Mouse (Mus musculus): ENCODE data around the gene Trpt1.

The Trpt1 gene

DNA sequence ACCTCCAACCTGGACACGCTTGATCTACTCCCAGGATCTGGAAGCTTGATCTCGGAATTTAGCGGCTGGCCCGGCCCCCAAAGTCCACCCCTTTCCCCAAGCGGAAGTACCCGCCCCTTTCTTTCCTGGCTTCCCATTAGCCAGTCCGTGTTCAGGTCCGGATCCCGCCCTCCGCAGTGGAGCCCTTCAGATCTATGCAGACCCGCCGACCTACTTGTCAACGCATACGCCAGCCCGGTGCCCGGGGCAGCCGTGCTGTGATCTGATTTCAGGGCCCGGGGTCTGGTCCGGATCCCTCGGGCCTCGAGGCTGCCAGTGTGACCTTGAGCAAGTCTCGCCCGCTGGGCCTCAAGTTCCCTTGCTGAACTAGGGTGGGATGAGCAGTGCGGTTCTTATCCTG lies at the start of gene Trpt1, which contains the start of gene Nudt22:
Trpt1 (plus strand) TSS at position 126 of the 400 bp plus-strand sequence.
Nudt22 (minus strand) TSS at position 112 of the 400 bp plus-strand sequence.
- DNase-seq (ENCODE audit: low spot score): peak; percentile 72

DNA sequence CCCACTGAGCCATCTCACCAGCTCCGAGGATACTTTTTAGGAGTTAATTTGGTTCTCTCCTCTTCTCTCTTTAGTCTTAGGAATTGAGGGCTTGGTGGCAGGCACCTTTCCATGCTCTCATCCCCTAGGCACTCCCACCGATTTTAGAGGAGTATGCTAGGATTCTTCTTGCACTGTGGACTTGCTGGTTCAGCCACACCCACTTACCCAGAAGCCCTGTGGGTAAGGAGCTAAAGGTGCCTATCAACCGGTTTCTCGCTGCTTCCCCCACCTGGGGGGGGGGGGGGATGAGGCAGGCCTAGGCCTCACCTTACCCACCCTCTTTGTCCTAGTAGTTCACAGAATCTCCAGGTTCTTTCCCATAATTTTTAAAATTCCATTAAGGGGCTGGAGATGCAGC lies 48.2 kb upstream of the Trpt1 start:
- no peak for DNase-seq (ENCODE audit: low spot score)

- DNase-seq (ENCODE audit: low spot score): no peak
Measured at GRCm38 (mm10) chr19:6948186-6948585, 47.7 kb upstream of the Trpt1 start.

GRCm38 (mm10) chr19:6949532-6949931 lies 46.4 kb upstream of the Trpt1 start:
- no peak for DNase-seq (ENCODE audit: low spot score)

- no peak for DNase-seq (ENCODE audit: low spot score)
Measured at GRCm38 (mm10) chr19:6949951-6950350, 46.0 kb upstream of the Trpt1 start.

DNA sequence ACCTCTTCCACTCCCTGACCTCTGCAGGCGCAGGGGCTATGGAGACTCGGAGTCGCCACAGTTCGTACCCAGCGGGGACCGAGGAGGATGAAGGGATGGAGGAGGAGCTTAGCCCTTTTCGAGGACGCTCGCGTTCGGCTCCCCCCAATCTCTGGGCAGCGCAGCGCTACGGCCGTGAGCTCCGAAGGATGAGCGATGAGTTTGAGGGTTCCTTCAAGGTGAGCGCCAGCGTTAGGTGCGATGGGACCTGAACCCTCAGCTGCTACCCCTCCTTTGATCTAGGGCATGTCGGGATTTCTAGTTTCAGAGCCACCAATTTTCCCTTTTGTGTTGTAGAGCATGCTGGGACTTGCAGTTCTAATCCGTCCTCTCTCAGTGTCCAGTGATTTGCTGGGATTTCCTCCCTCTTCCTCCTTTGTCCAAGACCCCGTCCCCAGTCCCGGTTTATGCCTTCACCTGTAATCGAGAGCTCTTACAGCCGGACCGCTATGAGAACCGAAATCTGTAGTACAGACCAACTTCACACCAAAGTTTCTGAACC lies 45.2 kb upstream of the Trpt1 start:
- DNase-seq (ENCODE audit: low spot score): peak; percentile 52

GRCm38 (mm10) chr19:6951381-6951968 lies 44.5 kb upstream of the Trpt1 start:
- DNase-seq (ENCODE audit: low spot score): peak; percentile 70

- peak; percentile 60 for DNase-seq (ENCODE audit: low spot score)
Measured at GRCm38 (mm10) chr19:6951994-6952711, 43.8 kb upstream of the Trpt1 start.

DNA sequence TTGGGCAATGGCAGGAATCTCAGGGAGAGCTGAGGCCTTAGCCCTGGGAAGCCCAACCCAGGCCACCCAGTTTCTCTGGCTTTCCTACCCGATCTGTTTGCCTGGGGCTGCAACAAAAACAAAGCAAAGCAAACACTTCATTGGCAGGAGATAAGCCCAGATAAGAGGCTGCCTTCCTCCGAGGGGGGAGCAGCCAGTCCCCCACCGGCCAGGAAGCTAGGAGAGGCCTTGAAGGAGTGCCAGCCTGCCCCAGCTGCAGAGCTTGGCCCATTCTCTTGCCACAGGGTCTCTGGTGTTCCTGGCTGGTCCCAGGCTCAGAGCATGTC lies 43.3 kb upstream of the Trpt1 start:
- DNase-seq (ENCODE audit: low spot score): no peak

- no peak for DNase-seq (ENCODE audit: low spot score)
Measured at GRCm38 (mm10) chr19:6954046-6954445, 41.9 kb upstream of the Trpt1 start.

- DNase-seq (ENCODE audit: low spot score): no peak
Measured at GRCm38 (mm10) chr19:6955424-6955823, 40.5 kb upstream of the Trpt1 start.

- no peak for DNase-seq (ENCODE audit: low spot score)
Measured at GRCm38 (mm10) chr19:6956461-6956860, 39.5 kb upstream of the Trpt1 start.

DNA sequence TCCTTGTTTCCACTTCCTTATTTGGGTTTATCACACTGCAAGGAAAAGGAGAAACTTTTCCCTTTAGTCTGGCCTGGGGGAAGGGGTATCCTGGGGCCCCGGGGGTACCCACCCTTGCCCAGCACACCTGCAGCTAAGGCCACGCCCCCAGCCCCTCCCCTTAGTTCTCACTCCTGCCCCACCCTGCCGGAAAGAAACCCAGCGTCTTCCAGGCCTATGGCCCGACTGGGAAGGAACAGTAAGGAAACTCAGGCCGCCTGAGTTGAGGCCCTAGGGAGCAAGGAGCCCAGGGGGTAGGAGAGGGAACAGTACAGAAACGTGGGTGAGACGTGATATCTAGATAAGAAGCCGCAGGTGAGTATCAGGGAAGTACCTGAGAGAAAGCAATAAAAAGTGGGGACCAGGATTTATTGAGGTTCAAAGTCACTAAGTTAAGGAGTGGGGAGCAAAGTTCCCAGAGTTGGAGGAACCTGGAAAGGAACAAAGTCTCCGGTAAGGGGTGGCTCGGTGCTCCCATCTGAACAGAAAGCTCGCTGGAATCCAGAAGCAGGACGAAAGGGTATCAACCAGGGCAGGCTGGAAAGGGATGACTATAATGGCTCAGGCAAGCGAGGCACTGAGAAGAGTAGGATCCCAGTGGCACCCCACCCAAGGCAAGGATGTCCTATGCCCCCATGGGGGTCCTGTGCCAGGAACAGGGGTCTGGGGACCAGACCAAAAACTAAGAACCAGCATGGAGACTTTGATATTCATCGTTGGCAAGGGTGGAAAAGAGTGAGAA lies 27.2 kb upstream of the Trpt1 start:
- DNase-seq (ENCODE audit: low spot score): no peak

DNA sequence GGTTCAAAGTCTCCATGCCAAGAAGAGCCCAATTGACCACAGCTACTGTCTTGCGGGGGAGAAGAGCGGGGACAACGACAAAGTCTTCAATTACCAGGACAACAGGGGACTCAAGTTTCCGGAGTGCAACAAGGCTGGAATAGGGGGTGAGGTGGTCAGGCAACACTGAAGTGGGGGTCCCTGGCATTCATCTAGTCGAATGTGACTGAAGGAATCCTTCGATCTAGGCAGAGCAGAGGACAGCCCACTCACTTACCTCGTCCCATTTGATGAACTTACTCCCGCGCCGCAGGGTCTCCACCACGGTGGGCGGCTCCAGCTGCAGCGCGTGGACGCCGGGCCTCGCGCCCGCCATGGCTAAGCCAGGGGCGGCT lies 26.7 kb upstream of the Trpt1 start:
- DNase-seq (ENCODE audit: low spot score): no peak

DNA sequence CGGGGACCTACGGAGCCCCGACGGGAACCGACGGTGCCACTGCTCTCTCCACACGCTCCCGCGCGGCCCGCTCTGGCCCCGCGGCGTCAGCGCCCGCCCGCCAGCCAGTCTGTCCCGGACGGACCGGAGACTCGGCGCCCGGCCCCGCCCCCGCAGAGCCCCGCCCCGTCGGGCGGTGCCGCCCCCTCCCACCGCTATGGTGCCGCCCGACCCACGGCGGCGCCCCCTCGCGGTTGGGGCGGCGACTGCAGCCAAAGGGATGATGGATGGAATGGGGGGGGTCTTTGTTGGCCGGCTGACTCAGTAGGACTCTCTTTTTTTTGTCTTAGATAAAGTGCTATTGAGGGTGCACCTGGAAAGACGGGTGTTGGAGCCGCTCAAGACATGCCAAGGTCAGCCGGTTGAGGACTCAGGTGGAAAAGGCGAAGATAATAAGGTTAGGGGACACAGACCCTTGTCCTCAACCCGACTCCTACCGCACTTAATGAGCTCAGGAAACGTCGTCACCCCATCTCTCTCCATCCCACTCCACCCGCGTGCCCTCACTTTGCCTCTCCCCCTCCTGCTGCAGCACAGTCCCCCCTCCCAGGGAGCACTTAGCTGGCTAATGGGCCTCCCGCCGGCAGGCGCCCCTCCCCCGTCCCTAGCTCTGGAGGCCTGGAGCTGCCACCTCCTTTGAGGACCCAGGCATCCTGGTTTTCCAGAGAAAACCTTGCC lies 26.1 kb upstream of the Trpt1 start:
- DNase-seq (ENCODE audit: low spot score): no peak

DNA sequence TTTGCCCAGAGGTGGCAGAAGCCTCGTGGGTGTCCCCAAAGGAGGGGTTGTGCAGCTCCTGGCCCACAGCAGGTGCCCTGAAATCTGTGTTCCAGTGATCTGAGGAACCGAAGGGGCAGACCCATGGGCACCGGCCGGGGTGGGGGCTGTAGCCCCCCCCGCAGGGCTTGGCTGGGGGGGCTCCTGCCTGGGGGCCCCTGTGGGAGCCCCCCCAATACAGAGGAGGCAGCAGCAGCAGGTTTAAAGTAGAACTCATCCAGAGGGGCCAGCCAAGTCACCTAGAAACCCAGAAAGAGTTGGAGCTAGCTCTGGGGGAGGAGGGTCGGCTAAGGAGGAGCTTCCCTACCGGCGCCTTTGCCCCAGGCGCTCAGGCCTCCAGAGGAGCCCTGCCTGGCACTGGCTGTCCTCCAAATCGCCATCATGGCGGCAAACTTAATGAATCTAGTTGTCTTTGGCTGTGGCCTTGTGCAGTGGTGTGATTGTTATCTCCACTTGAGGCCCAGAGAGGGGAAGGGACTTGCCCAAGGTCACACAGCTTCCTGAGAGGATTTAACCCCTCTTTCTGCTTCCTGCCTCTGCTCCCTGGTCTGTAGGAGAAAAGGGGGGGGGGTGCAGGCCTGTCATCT lies 25.4 kb upstream of the Trpt1 start:
- DNase-seq (ENCODE audit: low spot score): no peak

GRCm38 (mm10) chr19:6971644-6972043 lies 24.3 kb upstream of the Trpt1 start:
- DNase-seq (ENCODE audit: low spot score): no peak

DNA sequence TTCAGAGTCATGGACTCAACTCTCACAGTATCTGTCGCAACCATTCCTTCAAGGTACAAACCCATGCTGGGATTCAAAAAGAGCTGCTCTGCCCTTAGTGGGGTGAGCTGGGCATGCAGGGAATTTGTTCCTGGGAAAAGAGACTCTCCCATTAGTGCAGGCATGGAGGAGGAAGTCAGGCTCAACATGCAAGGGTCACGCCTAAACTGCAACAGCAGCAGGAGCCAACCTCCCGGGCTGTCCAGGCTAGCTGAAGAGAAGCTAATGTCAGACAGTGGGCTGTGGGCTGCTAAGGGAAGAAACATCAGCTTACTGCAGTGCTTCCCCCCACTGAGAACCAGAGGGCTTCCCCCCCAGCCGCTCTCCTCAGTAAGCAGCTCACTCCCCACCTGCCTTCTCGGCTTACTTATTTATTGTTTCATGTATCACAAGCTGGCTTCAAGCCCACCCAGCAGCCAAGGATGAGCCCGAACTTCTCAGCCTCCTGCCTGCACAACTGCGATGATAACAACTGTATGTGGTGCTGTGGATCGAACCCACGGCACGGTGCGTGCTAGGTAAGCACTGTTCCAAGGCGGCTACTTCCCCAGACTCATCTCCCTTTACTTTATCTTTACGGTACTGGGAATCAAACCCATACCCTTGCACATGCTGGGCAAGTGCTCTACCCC lies 23.5 kb upstream of the Trpt1 start:
- no peak for DNase-seq (ENCODE audit: low spot score)

DNA sequence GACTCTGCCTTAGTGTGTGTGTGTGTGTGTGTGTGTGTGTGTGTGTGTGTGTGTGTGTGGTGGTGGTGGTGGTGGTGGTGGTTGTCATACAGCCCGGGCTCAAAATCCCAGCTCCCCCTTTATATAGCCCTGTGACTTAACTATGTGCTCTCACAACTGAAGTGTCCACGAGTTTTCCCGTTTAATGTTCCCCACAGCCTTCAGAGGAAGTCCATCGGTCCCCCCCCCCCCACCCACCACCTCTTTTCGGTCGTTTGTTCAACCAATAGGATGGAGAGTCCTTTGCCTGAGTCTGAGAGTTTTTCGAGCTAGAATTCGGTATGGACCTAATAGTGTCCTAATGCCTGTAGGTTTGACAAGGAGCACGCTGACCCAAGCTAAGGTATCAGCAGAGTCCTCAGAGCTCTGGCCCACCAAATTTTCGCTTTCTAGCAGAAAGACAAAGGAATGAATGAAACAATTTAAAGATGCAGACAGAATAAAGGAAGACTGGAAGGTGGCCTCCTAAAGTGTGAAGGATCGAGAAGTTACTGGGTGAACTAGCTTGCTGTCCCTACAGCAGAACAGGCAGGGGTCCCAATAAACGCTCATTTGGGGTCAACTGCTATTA lies 22.2 kb upstream of the Trpt1 start:
- DNase-seq (ENCODE audit: low spot score): no peak

Measured in ovary, postnatal 10 days (tissue).